Mouse (Mus musculus): ENCODE results near the gene Arhgef2. TPM values are rescaled to one million over a fixed set of nuclear protein-coding genes. Genes with fewer than 3 reads are reported as not detected.

Arhgef2 gene
- polyA plus RNA-seq, 1 experiment from 2014 or later: 138 TPM

DNA sequence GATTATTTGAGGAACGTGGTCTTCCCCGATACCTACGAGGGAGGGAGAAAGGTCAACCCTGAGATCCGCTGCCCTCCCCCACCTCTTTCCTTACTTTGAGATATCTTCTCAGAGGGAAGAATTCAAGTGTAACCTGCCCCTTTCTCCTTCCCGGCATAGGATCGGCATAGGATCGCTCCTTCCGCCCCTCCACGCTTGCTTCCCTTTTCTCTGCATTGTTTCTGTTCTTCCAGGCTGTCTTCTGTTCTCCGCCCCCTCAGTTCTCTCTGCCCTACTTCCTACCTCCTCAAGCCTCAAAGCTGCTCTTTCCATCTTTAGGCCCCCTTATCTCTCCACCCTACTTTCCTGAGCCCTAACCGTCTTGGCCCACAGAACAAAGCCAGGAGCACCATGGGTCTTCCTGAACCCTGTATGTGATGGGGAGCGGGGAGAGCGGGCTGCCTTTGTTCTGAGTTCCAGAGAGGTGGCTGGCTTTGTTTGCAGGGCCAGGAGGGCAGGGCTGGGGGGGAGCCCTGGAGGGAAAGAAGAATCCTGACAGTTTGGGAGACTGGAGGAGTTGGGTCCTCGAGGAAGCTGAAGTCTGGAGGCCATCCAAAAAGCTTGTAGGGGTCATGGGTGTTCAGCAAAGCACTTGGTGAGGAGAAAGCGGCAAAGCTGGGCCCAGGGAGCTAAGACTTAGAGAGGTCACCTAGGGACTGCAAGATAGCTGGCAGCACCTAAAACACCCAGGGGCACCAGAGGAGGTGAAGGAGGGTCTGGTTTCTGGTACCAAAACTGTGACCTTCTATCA is 17.8 kb downstream of the Arhgef2 start:
- Histone ChIP-seq H3K36me3 (replicated peaks) (no peaks in the 10 kb centered on the region), H3K9me3 (no peaks in the 10 kb centered on the region), H3K9ac (peak overlapping the region; percentile 94), H3K4me2 (peak overlapping the region; percentile 93), H3K4me3 (peak overlapping the region; percentile 92), H3K27me3 (replicated peaks) (no peaks in the 10 kb centered on the region), H3K27ac (peak overlapping the region; percentile 96), H3K4me1 (peaks cover 54% of the 10 kb centered on the region)
- ATAC-seq (replicated peaks): peak; percentile 13
- WGBS: 1% methylated on average over 15 of the region's 15 CpGs

DNA sequence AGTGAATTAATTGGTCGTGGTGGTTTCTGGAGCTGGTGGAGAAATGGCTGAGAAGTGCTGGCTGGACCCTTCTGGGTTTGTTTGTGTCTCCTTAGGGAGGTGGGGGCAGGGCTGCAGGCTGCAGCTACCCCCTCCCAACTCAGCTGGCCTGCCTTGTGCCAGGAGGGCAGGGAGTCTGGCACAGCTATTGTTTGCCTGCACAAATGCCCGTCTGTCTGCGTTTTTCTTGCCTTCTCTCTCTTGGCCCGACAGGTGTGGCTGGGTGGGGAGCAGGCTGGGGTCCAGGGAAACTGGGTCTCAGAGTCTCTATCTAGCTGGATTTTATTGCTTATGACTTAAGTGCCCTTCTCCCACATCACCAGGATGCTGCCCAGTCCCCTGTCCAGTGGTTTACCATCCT is 18.6 kb downstream of the Arhgef2 start:
- WGBS: 1% methylated on average over 4 of the region's 4 CpGs
- Histone ChIP-seq H3K4me2 (peak overlapping the region; percentile 93), H3K9ac (peak overlapping the region; percentile 94), H3K36me3 (replicated peaks) (no peaks in the 10 kb centered on the region), H3K4me3 (peak overlapping the region; percentile 92), H3K4me1 (peaks cover 60% of the 10 kb centered on the region), H3K9me3 (no peaks in the 10 kb centered on the region), H3K27me3 (replicated peaks) (no peaks in the 10 kb centered on the region), H3K27ac (peak overlapping the region; percentile 96)
- ATAC-seq (replicated peaks): no peak

DNA sequence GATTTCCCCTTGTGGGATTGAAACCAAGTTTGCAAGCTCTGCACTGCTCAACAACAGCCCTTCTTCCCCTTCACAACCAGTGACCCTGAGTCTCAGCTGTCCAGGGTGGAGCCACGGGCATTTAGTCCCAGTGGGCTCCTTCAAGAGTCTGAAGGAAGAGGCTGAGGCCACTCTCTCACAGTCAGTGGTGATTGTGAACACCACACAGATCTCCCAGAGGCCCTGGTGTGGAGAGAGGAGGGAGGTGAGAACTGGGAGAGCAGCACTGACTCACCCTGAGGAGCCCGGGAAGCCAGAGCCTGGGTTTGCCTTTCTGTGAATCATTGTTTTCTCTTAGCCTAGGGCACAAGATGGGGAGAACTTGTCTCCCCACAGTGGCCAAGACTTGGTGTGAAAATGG is 19.2 kb downstream of the Arhgef2 start:
- Histone ChIP-seq H3K4me3 (peak overlapping the region; percentile 92), H3K36me3 (replicated peaks) (peaks cover 6% of the 10 kb centered on the region; the same call in 1 of the 2 replicates), H3K9ac (peak overlapping the region; percentile 94), H3K27me3 (replicated peaks) (no peaks in the 10 kb centered on the region), H3K27ac (peak overlapping the region; percentile 96), H3K4me1 (peaks cover 64% of the 10 kb centered on the region), H3K9me3 (no peaks in the 10 kb centered on the region), H3K4me2 (peak overlapping the region; percentile 93)
- no peak for ATAC-seq (replicated peaks)
- whole genome bisulfite sequencing: 30% methylated on average over 2 of the region's 2 CpGs

DNA sequence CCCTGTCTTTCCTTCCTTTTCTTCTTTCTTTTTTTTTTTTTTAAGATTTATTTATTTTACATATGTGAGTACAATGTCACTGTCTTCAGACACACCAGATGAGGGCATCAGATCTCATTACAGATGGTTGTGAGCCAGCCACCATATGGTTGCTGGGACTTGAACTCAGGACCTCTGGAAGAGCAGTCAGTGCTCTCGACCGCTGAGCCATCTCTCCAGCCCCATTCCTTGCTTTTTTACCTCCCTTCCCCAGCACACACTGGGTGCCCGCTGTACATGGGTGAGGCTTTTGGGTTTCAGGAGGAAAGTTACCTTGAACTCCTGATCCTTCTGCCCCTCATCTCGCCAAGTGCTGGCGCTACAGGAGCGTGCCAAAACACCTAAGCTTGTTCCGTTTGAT is 19.8 kb downstream of the Arhgef2 start:
- no peak overlapping the region for H3K4me3 ChIP-seq
- peaks cover 11% of the 10 kb centered on the region; the same call in 1 of the 2 replicates for H3K36me3 ChIP-seq (replicated peaks)
- H3K9me3 ChIP-seq: no peaks in the 10 kb centered on the region
- H3K27ac ChIP-seq: peak overlapping the region; percentile 96; the same call in 1 of the 2 replicates
- peak overlapping the region; percentile 93; the same call in 1 of the 2 replicates for H3K4me2 ChIP-seq
- H3K4me1 ChIP-seq: peaks cover 60% of the 10 kb centered on the region
- WGBS: 90% methylated on average over 7 of the region's 7 CpGs
- H3K27me3 ChIP-seq (replicated peaks): no peaks in the 10 kb centered on the region
- no peak for ATAC-seq (replicated peaks)
- H3K9ac ChIP-seq: no peak overlapping the region

DNA sequence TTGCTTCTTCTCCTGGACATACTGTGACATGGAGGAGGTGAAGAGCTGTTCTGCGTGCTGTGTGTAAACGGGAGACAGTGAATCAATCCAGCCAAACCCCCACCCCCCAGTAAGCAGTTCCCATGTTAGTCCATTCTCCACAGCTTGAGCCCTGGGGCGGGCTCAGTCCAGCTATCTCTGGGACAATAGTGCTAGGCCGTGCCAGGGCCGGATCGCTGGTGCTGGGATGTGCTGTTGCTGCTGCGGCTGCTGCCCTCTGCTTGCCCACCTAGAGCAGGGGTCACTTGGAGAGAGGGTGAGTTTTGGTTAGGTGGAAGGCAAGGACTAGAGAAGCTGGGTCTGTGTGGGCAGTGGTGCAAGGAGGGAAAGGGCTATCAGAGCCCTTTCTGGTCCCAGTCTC is 20.6 kb downstream of the Arhgef2 start:
- Histone ChIP-seq H3K27ac (no peak overlapping the region), H3K27me3 (replicated peaks) (no peaks in the 10 kb centered on the region), H3K4me1 (peaks cover 57% of the 10 kb centered on the region), H3K9me3 (no peaks in the 10 kb centered on the region), H3K9ac (peak overlapping the region; percentile 23), H3K36me3 (replicated peaks) (peaks cover 16% of the 10 kb centered on the region; the same call in 1 of the 2 replicates), H3K4me2 (peak overlapping the region; percentile 21; the same call in 1 of the 2 replicates), H3K4me3 (0 out of 2 replicates have a peak overlapping the region, but pooled peaks have one; percentile 7)
- ATAC-seq (replicated peaks): no peak
- WGBS: 59% methylated on average over 7 of the region's 7 CpGs

DNA sequence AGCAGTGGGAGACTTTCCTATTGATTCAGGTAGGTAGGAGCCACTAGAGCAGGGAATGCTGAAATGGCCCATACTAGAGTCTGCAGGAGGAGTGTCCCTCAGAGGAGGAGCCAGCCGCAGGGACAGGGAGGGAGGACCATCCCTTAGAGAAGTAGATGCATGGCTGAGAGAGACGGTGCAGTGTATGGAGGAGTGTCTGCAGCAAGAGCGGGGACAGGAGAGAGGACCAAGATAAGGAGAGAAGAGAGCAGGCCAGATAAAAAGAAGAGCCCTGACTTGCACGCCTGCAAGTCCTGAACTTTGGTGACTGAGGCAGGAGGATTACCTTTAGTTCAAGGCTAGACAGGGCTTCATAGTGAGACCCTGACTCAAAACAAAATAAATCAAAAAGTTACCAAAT is 21.3 kb downstream of the Arhgef2 start:
- ATAC-seq (replicated peaks): no peak
- Histone ChIP-seq H3K9ac (no peak overlapping the region), H3K4me3 (no peak overlapping the region), H3K9me3 (no peaks in the 10 kb centered on the region), H3K27ac (no peak overlapping the region; the same call in 1 of the 2 replicates), H3K4me1 (peaks cover 57% of the 10 kb centered on the region), H3K4me2 (no peak overlapping the region), H3K27me3 (replicated peaks) (no peaks in the 10 kb centered on the region), H3K36me3 (replicated peaks) (peaks cover 24% of the 10 kb centered on the region)
- WGBS: 69% methylated on average over 4 of the region's 4 CpGs

DNA sequence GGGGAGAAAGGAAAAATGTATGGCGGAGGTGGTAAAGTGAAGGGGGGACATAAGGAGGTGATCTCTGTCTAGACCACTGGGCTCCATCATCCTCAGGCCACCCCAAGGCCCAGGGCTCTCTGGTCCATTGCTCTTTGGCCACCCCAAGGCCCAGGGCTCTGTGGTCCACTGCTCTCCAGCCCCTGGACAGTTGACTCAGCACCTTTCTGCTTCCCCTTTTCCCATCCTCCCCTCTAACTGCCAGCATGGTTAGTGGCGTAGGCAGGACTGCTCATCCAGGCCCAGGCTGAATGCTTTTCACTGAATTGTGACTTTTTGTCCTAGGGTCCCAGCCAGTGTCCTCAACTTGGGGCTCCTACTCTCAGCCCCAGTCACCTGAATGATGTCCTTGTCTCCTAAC is 21.8 kb downstream of the Arhgef2 start:
- Histone ChIP-seq H3K36me3 (replicated peaks) (peaks cover 27% of the 10 kb centered on the region), H3K4me1 (peaks cover 57% of the 10 kb centered on the region), H3K27ac (no peak overlapping the region)

DNA sequence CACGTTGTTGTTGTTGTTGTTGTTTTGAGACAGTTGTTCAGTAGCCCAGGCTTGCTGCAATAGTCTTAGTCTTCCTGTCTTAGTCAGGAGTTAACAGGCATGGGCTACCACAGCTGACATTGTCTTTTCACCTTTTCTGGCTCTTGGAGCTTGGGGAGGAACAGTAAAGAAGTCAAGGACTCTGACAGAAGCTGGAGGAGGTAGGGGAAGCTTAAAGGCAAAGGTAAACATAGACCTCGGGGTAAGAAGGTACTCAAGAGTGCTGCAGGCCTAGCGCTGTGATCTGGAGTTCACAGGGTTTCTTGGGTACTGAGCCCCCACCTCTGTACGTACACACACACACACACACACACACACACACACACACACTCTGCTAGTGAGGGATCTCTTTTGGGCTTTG is 23.0 kb downstream of the Arhgef2 start:
- no peak for ATAC-seq (replicated peaks)
- Histone ChIP-seq H3K9me3 (no peaks in the 10 kb centered on the region), H3K36me3 (replicated peaks) (peaks cover 38% of the 10 kb centered on the region), H3K27ac (no peak overlapping the region), H3K27me3 (replicated peaks) (no peaks in the 10 kb centered on the region), H3K9ac (no peak overlapping the region), H3K4me2 (no peak overlapping the region), H3K4me3 (no peak overlapping the region), H3K4me1 (peaks cover 55% of the 10 kb centered on the region)
- 78% methylated on average over 4 of the region's 4 CpGs for WGBS

More for the DNA sequence above, 21.8 kb downstream of the Arhgef2 start:
- no peaks in the 10 kb centered on the region for H3K27me3 ChIP-seq (replicated peaks)
- no peak for ATAC-seq (replicated peaks)
- WGBS: 94% methylated on average over 2 of the region's 2 CpGs
- H3K4me2 ChIP-seq: no peak overlapping the region
- H3K4me3 ChIP-seq: no peak overlapping the region
- no peak overlapping the region for H3K9ac ChIP-seq
- no peaks in the 10 kb centered on the region for H3K9me3 ChIP-seq

DNA sequence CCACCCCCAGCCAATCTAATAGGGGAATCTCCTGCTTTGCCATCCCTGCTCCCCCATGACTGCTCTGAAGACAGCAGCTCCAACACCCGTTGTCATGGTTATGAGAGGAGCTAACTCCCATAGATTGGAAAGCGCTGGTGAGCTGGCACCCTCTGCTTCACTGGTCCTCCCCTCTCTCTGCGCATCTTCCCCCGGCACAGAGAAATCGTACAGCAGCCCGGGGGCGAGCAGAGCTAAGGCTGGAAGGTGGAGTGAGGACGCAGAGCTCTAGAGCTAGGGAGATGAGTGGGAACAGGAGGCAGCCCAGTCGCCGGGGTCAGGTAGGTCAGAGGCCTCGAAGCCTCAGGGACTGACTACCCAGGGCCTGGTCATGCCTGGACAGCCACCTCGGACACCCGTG is 23.5 kb downstream of the Arhgef2 start:
- H3K9ac ChIP-seq: no peak overlapping the region
- 75% methylated on average over 13 of the region's 13 CpGs for WGBS
- H3K36me3 ChIP-seq (replicated peaks): peaks cover 42% of the 10 kb centered on the region
- ATAC-seq (replicated peaks): no peak
- H3K4me3 ChIP-seq: no peak overlapping the region
- no peaks in the 10 kb centered on the region for H3K9me3 ChIP-seq
- no peaks in the 10 kb centered on the region for H3K27me3 ChIP-seq (replicated peaks)
- H3K4me2 ChIP-seq: no peak overlapping the region
- H3K27ac ChIP-seq: no peak overlapping the region
- H3K4me1 ChIP-seq: peaks cover 50% of the 10 kb centered on the region

DNA sequence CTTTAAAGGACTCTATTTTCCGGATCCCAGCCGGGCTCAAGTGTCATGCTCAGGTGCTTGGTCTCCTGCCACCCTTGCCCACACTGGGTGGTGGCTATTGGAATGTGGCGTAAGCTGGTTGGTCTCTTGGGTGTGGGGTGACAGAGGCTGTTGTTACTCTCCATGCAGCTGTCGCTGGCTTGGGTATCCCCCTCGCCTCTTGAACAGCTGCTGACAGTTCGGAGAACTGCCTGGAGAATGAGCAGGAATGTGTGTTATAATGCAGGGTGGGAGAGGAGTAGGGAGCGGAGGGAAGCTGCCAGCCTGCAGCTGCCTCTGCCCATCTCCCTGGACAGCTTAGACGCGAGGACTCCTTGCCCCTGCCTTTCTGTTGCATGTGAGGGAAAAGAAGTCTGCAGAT is 24.3 kb downstream of the Arhgef2 start:
- no peak for ATAC-seq (replicated peaks)
- no peak overlapping the region for H3K27ac ChIP-seq
- peaks cover 50% of the 10 kb centered on the region for H3K36me3 ChIP-seq (replicated peaks)
- H3K27me3 ChIP-seq (replicated peaks): no peaks in the 10 kb centered on the region
- H3K4me1 ChIP-seq: peaks cover 43% of the 10 kb centered on the region
- no peak overlapping the region for H3K4me3 ChIP-seq
- H3K9me3 ChIP-seq: no peaks in the 10 kb centered on the region
- 69% methylated on average over 9 of the region's 9 CpGs for WGBS
- H3K9ac ChIP-seq: no peak overlapping the region
- no peak overlapping the region for H3K4me2 ChIP-seq

DNA sequence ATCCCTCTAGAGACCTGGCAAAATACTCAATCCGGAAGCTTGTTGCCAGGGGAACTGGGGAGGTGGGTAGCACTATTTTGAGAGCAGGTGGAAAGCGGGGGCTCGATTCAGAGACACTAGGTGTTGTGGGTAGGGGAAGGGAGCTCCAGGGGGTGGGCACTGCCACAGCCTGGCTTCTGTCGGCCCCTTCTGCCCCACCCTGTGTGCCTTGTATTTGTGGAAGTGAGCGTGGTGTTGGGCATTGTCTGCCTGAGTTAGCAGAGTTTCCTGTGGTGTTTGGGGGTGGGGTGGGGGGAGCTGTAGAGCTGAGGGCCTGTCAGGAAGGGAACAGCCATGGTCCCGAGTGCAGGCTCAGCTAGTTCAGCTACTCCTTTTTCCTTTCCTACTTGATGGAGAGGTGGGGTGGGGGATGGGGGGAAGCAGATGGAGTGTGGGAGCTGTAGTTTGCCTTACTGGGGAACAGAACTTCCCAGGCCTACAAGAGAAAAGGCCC is 25.1 kb downstream of the Arhgef2 start:
- no peaks in the 10 kb centered on the region for H3K27me3 ChIP-seq (replicated peaks)
- no peaks in the 10 kb centered on the region for H3K9me3 ChIP-seq
- H3K36me3 ChIP-seq (replicated peaks): peaks cover 59% of the 10 kb centered on the region
- no peak overlapping the region for H3K27ac ChIP-seq
- H3K4me2 ChIP-seq: no peak overlapping the region
- peaks cover 34% of the 10 kb centered on the region for H3K4me1 ChIP-seq
- no peak overlapping the region for H3K9ac ChIP-seq
- 69% methylated on average over 6 of the region's 6 CpGs for WGBS
- no peak overlapping the region for H3K4me3 ChIP-seq
- no peak for ATAC-seq (replicated peaks)

DNA sequence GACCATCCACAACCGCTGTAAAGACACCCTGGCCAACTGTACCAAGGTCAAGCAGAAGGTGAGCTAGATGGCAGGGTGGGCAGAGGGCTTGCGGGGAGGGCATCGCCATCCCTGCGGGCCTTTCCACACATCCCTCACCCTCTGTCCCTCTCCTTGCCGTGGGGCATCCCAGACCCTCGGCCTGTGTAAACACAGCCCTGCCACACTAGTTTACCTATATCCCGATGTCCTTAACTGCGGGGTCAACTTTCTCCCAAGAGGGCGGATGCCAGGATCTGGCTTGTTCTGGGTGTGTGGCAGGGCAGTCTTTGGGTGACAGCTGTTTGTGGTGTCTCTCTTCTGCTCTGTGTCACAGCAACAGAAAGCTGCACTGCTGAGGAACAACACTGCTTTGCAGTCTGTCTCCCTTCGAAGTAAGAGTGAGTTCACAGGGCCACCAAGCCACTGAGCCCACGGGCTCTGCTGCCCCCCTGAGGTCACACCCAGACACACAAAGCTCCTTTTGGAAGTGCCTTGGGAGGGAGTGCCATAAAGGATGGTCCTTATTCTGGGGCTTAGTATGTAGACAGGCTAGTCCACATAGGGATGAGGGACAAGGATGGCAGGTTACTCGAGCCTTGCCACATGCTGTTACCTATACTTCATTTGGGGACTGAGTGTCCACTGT is 26.3 kb downstream of the Arhgef2 start:
- no peak for ATAC-seq (replicated peaks)
- peaks cover 22% of the 10 kb centered on the region for H3K4me1 ChIP-seq
- no peak overlapping the region for H3K9ac ChIP-seq

More for the DNA sequence above, 26.3 kb downstream of the Arhgef2 start:
- no peak overlapping the region for H3K4me3 ChIP-seq
- no peaks in the 10 kb centered on the region for H3K27me3 ChIP-seq (replicated peaks)
- H3K27ac ChIP-seq: no peak overlapping the region
- H3K9me3 ChIP-seq: no peaks in the 10 kb centered on the region
- no peak overlapping the region for H3K4me2 ChIP-seq
- 80% methylated on average over 12 of the region's 12 CpGs for WGBS
- peaks cover 70% of the 10 kb centered on the region for H3K36me3 ChIP-seq (replicated peaks)

All from midbrain, embryonic 15.5 days (tissue).